Mouse (Mus musculus): ENCODE measurements around the gene Fgfrl1. TPM values are rescaled to one million over a fixed set of nuclear protein-coding genes. Genes with fewer than 3 reads are reported as not detected.

Gene Fgfrl1
- polyA plus RNA-seq (2012; rRNA removed) = 39.2 and 40.7 TPM in 2 replicates

DNA sequence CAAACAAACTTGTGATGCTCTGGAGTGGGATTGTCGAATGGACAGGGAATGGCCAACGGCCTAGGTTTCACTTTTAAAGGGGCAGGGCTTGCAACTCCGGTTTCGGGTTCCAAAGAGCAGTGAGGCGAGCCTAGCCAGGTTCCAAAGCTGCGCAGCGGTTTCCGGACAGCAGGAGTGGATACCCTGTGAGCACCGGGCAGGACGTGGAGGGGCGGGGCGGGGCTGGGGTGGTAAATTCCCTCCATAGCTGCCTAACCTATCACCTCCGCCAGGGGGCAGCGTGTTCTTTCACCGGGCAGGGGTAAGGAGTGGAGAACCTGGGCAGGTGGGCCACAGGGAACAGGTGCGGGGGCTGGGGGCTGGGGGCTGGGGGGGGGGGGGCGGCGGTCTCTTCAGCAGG lies at the start of gene Fgfrl1:
Gene Fgfrl1 (plus strand): TSS at position 112 of the 400 bp plus-strand sequence.

DNA sequence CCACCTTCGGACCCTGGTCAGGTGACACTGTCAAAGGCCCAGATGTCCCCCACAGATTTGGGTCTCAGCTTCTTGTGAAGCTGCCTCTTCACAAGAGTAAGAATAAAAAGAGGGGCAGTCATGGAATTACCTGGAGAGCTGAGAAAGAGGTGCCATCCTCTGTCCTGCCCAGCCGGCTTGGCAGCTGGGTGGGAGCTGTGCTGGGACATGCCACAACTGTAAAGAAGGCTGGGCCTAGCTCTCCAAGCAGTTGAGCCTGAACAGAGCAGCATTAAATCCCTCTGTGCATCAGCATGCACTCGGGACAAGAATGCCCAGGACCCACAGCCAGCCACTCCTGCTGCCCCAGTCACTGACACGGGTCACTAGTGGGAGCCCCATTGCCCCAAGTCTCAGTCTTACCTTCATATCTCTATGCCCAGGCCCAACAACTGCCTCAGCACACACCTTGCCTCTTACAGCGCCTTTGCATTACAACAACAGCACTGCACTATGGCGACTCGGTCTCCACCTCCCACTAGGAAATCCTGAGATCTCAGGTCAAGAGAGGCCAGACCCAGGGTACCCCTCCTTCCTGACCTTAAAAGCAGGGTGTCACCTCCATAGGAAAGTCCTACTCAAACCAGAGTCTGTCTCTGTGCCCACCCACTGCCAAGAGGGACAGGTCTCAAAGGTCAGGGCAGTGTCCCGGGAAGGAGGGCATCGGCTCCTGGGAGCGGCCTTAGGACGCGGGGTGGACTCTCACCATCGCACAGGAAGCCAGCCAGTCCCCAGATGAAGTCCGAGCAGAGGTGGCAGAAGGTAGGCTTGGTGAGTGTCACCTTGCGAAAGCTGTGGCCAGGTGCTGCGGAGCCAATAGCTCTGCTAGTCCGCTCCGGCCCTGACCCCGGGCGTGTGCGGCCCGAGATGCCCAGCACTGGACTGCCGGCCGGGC lies 32.2 kb upstream of the Fgfrl1 start, which contains the start of gene Idua:
Gene Idua (plus strand): TSS at position 634 of the 934 bp plus-strand sequence.

DNA sequence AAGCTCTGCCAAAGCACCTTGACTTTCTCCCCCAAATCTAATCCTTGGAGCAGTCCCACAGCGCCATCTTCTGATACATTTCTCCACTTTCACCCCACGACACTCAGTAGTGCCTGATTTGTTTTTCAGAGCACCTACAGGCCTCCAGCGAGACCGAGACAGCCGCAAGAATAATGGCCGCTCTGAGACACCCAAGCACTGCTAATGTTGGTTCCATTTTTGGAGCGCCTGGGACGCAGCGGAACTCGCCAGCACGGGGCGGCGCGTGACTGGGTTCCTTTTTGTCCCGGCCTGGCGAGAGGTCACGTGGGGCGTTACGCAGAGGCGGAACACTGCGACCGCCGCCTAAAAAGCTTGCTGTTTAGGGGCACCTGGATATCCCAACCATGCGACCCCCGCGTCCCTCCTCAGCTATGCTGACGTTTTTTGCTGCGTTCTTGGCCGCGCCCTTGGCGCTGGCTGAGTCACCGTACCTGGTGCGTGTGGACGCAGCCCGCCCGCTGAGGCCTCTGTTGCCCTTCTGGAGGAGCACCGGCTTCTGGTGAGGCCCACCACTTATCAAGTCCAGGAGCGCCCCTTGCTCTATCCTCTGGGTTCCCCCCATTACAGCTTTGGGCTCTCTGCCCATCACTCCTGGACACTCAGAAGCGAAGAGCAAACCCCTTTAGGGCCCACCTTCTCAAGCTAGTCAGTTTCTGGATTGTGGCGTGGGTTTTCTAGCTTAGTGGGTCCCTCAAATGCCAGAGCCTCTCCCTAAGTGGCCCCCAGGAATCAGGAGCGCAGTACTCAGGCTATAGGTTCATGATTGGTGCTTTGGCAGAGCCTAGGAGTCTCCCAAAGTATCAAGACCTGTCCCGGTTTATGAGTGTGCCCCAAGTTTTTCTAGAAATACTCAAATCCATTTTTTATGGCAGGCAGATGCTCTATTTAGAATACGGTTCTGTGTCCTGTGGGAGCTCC lies 22.9 kb upstream of the Fgfrl1 start, which contains the start of gene Dgkq:
Gene Dgkq (minus strand): TSS at position 696 of the 960 bp plus-strand sequence.

GRCm38 (mm10) chr5:108675251-108675816 lies 16.8 kb upstream of the Fgfrl1 start, which contains the start of gene Slc26a1:
Gene Slc26a1 (minus strand): TSS chr5:108675569.

Other genes with a start within 250 kb of the Fgfrl1 start
- gene Mfsd7a, start 243.5 kb upstream of the Fgfrl1 start, polyA plus RNA-seq (2012; rRNA removed) = 18.9 and 22.7 TPM in 2 replicates
- 8.4 and 8.8 TPM in 2 replicates for gene Pcgf3, start 231.2 kb upstream of the Fgfrl1 start, polyA plus RNA-seq (2012; rRNA removed)
- 0.57 and 1.0 TPM in 2 replicates for gene Cplx1, start 142.4 kb upstream of the Fgfrl1 start, polyA plus RNA-seq (2012; rRNA removed)
- 143 and 144 TPM in 2 replicates for gene Gak, start 62.6 kb upstream of the Fgfrl1 start, polyA plus RNA-seq (2012; rRNA removed)
- gene Tmem175, start 62.6 kb upstream of the Fgfrl1 start, polyA plus RNA-seq (2012; rRNA removed) = 25.3 and 35.8 TPM in 2 replicates
- 21.5 and 23.5 TPM in 2 replicates for gene Idua, start 32.1 kb upstream of the Fgfrl1 start, polyA plus RNA-seq (2012; rRNA removed)
- 42.2 and 43.3 TPM in 2 replicates for gene Dgkq, start 22.7 kb upstream of the Fgfrl1 start, polyA plus RNA-seq (2012; rRNA removed)
- gene Slc26a1, start 16.8 kb upstream of the Fgfrl1 start, polyA plus RNA-seq (2012; rRNA removed) = 0.05 and 0.29 TPM in 2 replicates
- 4.5 and 5.0 TPM in 2 replicates for gene Rnf212, start 82.6 kb downstream of the Fgfrl1 start, polyA plus RNA-seq (2012; rRNA removed)
- 0.22 TPM in 1 of 2 replicates, not detected in the other for gene Tmed11, start 103.0 kb downstream of the Fgfrl1 start, polyA plus RNA-seq (2012; rRNA removed)
- not detected in 2 replicates for gene Vmn2r8, start 116.5 kb downstream of the Fgfrl1 start, polyA plus RNA-seq (2012; rRNA removed)
- gene Vmn2r9, start 160.2 kb downstream of the Fgfrl1 start, polyA plus RNA-seq (2012; rRNA removed) = not detected in 2 replicates